Mouse (Mus musculus): ENCODE results near the gene Erbin.

The Erbin gene

GRCm38 (mm10) chr13:103912351-103912750, 8.0 kb downstream of the Erbin start:
- no peak for DNase-seq (ENCODE audit: low read depth, low spot score)

GRCm38 (mm10) chr13:103910598-103910997, 9.7 kb downstream of the Erbin start:
- no peak for DNase-seq (ENCODE audit: low read depth, low spot score)

- DNase-seq (ENCODE audit: low read depth, low spot score), result no peak
These were observed 10.4 kb downstream of the Erbin start for GRCm38 (mm10) chr13:103909894-103910293.

- DNase-seq (ENCODE audit: low read depth, low spot score), result no peak
These were observed 20.3 kb downstream of the Erbin start for GRCm38 (mm10) chr13:103900015-103900414.

- DNase-seq (ENCODE audit: low read depth, low spot score), result no peak
These were observed 22.7 kb downstream of the Erbin start for GRCm38 (mm10) chr13:103897606-103898005.

- DNase-seq (ENCODE audit: low read depth, low spot score), result no peak
These were observed 27.2 kb downstream of the Erbin start for GRCm38 (mm10) chr13:103893065-103893464.

GRCm38 (mm10) chr13:103890038-103890437, 30.3 kb downstream of the Erbin start:
- no peak for DNase-seq (ENCODE audit: low read depth, low spot score)

- DNase-seq (ENCODE audit: low read depth, low spot score), result no peak
These were observed 33.8 kb downstream of the Erbin start for GRCm38 (mm10) chr13:103886503-103886902.

GRCm38 (mm10) chr13:103881200-103881599, 39.1 kb downstream of the Erbin start:
- no peak for DNase-seq (ENCODE audit: low read depth, low spot score)

- no peak for DNase-seq (ENCODE audit: low read depth, low spot score)
These were observed 43.6 kb downstream of the Erbin start for GRCm38 (mm10) chr13:103876743-103877142.

- DNase-seq (ENCODE audit: low read depth, low spot score), result no peak
These were observed 44.3 kb downstream of the Erbin start for GRCm38 (mm10) chr13:103875823-103876514.

- DNase-seq (ENCODE audit: low read depth, low spot score), result no peak
These were observed 49.5 kb downstream of the Erbin start for GRCm38 (mm10) chr13:103870786-103871185.

GRCm38 (mm10) chr13:103870117-103870516, 50.2 kb downstream of the Erbin start:
- no peak for DNase-seq (ENCODE audit: low read depth, low spot score)

- no peak for DNase-seq (ENCODE audit: low read depth, low spot score)
These were observed 51.4 kb downstream of the Erbin start for GRCm38 (mm10) chr13:103868875-103869274.

- no peak for DNase-seq (ENCODE audit: low read depth, low spot score)
These were observed 58.3 kb downstream of the Erbin start for GRCm38 (mm10) chr13:103862041-103862440.

GRCm38 (mm10) chr13:103859041-103859440, 61.3 kb downstream of the Erbin start:
- DNase-seq (ENCODE audit: low read depth, low spot score), result no peak

- DNase-seq (ENCODE audit: low read depth, low spot score), result no peak
These were observed 72.7 kb downstream of the Erbin start for GRCm38 (mm10) chr13:103847614-103848013.

- no peak for DNase-seq (ENCODE audit: low read depth, low spot score)
These were observed 78.8 kb downstream of the Erbin start for GRCm38 (mm10) chr13:103841287-103842201.

- no peak for DNase-seq (ENCODE audit: low read depth, low spot score)
These were observed 81.7 kb downstream of the Erbin start for GRCm38 (mm10) chr13:103838619-103839018.

- no peak for DNase-seq (ENCODE audit: low read depth, low spot score)
These were observed 90.6 kb downstream of the Erbin start for GRCm38 (mm10) chr13:103829623-103830135.

- DNase-seq (ENCODE audit: low read depth, low spot score), result no peak
These were observed 98.0 kb downstream of the Erbin start for GRCm38 (mm10) chr13:103822270-103822669.

GRCm38 (mm10) chr13:103819377-103819776, 100.9 kb downstream of the Erbin start:
- DNase-seq (ENCODE audit: low read depth, low spot score), result no peak
